Mouse (Mus musculus) ZHBTc4 (cell line): Measurements from ENCODE around the gene Dpp7.

Experiments
- DNase-seq: peaks from one replicate; pipeline ENCODE4 v3.0.0-alpha.2; 2011; ENCODE audit warnings: low read depth, low spot score

Dpp7 gene

DNA sequence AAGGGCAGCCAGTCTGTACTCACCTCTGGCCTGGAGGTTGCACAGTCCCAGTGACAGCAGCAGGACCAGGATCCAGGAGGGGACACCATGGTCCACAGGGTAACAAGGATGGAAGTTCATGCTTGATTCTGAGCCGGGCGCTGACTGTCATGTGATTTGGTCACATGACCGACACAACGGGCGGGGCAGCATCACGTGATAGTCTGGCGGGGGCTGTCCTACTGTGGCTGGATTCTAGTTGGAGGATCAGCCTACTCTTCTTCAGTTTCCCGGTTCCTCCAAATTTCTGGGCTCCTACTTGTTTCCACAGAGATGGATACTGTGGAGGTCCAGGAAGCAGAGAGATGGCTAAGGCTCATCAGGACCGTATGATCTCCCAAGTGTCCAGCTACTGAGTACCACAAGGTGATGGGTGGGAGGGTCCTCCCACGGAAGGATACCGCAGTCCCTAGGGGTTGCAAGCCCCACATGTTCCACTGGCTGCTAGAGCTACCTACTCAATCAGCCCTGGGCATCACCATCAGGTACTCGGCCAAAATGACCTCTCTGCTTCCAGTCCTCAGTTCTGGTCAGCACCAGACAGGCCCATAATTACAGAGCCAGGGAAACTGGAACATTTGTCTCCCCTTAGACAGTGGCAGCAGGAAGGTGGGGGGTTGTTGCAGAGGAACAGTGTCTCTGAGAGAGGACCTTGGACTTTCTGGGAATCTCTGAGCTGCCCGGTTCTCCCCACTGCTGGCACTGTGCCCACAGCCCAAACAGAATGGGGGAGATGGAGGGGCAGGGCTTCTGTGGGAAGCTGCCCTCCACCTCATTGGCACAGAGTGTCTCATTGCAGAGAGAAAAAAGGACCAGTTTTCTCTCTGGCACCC is at the start of gene Dpp7:
Gene Dpp7 (minus strand): TSS at position 152 of the 872 bp plus-strand sequence.
- peak; percentile 96 for DNase-seq

DNA sequence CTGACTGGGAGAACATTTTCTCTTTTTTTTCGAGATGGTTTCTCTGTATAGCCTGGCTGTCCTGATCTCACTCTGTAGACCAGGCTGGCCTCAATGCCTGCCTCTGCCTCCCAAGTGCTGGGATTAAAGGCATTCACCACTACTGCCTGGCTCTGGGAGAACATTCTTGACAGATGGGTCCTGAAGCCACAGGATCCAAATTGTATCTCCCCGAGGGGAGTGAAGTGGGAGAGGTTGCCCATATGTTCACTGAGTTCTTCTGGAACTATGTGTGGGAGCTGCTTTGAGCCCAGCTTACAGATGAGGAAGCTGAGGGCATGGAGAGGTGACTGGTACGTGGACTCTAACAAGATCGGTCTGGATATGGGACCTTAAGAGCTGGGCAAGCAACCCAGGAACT is 47.8 kb upstream of the Dpp7 start:
- DNase-seq: no peak

DNA sequence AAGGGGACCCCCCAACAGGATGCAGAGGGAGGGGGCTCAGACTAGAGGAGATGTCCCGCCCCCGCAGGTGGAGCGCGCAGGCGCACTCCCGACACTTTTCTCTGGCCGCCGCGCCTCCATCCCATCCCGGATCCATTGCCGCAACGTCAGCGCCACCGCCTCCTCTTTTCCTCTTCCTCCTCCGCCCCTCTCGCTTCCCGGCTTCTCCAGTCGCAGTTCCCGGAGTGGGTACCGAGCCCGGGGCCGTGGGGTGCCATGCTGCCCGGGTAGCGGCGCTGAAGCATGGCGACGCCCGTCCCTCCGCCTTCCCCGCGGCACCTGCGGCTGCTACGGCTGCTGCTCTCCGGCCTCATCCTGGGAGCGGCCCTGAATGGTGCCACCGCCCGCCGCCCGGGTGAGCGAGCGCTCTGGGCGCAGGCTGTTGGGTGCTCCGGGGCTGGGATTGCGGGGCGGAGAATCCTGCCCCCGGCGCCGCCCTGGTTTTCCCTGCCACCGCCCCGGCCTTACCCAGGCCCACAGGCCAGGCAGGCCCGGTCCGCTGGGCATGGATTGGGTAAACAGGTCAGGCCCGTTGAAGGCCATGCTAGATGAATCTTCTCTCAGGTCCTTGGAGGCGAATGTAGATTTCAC is 46.9 kb upstream of the Dpp7 start:
- peak; percentile 72 for DNase-seq

DNA sequence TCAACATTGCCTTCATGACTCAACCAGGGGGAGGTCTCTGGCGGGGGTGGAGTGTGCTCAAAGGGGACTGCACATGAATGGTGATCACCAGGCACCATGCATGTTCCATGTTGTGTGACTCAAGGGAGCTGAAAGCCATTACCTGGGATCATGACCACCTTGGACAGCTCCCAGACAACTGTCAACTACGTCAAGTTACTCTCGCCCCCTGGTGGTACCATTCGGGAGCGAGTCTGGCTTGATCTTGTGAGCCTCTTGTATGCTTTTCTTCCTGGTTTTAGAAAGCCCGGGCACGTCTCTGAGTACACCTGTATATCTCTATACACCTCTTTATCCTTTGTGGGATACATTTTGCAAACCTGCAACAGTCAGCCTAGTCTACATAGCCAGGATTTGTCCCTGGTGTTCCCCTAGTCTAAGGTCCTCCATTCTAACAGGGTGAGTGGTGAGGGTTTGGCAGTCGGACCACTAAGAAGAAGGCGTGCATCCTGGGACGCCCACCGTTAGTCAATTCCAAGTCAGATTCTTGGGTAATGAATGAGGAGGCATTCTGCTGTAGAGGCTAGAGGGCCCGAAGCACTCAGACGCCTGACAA is 46.3 kb upstream of the Dpp7 start:
- DNase-seq: peak; percentile 97

DNA sequence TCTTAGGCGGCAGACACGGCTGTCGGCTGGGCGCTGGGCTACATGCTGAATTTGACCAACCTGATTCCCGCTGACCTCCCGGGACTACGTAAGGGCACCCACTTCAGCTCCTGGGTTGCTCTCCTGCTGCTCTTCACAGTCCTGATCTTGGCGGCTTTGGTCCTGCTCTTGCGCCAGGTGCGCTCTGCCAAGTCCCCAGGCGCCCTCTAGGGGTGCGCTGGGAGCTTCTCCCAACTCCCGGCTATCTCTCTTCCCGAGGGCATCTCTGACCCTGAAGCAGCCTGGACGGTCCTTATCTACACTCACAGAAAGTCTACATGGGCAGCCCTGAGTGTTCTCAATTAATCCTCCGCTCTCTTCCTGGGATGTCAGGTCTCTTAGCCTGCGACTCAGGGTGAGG is 44.6 kb upstream of the Dpp7 start:
- DNase-seq: peak; percentile 84

GRCm38 (mm10) chr2:25400291-25400690 is 44.1 kb upstream of the Dpp7 start:
- DNase-seq: no peak

DNA sequence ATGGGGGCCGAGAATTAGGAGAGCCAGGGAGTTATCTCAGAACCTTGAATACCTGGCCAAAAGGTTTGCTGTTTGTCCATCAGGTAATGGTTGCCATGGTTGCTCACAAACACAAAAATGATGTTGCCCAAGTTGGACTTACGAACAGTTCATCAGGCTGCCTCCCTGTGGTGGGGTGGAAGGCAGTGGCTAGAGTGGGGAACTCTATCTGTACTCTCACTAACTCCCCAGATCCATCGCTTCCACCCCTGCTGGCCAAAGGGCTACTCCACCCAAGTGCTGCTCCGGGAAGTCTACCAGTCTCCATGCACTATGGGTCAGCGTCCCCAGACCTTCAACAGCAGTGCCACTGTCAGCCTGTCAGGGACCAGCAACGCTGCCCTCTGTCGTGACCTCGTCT is 42.9 kb upstream of the Dpp7 start, which contains the start of gene Npdc1:
Gene Npdc1 (plus strand): TSS at position 301 of the 400 bp plus-strand sequence.
- no peak for DNase-seq

GRCm38 (mm10) chr2:25398065-25398464 is 41.9 kb upstream of the Dpp7 start:
- DNase-seq: no peak

DNA sequence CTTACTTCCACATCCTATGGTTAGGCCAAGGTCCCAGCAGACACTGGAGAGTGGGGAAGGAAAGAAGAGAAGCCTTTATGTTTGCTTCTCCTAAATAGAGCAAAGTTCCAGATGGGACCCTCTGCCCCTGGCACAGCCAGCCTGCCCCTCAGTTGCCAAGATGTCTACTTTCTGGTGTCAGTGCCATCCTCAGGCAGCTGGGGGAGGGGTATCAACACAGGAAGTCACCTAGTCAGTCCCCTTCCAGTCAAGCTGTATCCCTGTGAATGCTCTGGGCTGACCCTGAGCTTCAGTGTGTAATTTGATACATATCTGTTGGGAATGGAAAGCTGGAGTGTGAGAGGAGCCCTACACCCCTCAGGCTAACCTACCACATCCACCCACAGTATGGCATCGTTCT is 40.9 kb upstream of the Dpp7 start:
- no peak for DNase-seq

GRCm38 (mm10) chr2:25396597-25396983 is 40.4 kb upstream of the Dpp7 start:
- no peak for DNase-seq

DNA sequence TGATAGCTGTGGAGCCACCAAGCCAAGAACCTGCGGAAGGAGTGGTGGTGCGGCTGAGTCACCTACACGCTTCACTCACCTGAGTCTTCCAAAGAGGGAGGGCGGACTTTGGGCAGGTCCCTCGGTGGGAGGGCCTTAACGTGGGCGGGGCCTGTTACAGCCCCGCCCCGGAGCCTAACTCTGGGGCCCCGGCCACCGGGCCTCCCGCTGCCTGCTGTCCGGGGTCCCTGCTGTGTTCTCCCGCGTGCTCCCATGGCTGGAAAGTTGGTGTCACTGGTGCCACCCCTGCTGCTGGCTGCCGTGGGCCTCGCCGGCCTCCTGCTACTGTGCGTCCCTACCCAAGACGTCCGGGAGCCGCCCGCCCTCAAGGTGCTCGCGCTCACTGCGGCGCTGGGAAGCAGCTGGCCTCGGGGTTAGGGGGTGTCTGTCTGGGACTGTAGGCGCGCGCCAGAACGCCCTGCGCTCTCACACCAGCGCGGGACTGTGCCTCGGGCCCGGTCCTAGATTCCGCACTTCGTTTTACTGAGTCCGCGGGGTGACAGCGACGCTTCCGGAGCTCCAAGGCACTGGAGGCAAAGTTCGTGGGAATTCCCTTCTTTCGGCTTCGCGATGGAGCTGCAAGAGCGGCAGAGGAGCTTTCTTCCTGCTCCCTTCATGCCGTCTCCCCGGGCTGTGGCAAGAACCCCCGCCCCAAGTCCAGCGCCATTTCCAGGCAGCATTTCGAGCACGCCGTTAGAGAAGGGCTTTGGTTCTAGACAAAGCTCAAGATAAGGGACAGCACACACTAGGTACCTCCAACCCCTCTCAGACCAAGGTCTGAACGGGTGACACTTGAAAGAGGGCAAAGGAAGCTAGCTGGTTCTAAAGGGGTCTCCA is 39.8 kb upstream of the Dpp7 start, which contains the start of gene Entpd2:
Gene Entpd2 (plus strand): TSS at position 154 of the 876 bp plus-strand sequence.
- DNase-seq: peak; percentile 66

GRCm38 (mm10) chr2:25394281-25395221 is 38.4 kb upstream of the Dpp7 start:
- no peak for DNase-seq

- DNase-seq: no peak
Measured at GRCm38 (mm10) chr2:25391266-25391665, 35.1 kb upstream of the Dpp7 start.

GRCm38 (mm10) chr2:25384492-25384891 is 28.3 kb upstream of the Dpp7 start:
- DNase-seq: no peak

GRCm38 (mm10) chr2:25376589-25376988 is 20.4 kb upstream of the Dpp7 start:
- peak; percentile 76 for DNase-seq

GRCm38 (mm10) chr2:25373431-25373830 is 17.3 kb upstream of the Dpp7 start:
- DNase-seq: no peak

DNA sequence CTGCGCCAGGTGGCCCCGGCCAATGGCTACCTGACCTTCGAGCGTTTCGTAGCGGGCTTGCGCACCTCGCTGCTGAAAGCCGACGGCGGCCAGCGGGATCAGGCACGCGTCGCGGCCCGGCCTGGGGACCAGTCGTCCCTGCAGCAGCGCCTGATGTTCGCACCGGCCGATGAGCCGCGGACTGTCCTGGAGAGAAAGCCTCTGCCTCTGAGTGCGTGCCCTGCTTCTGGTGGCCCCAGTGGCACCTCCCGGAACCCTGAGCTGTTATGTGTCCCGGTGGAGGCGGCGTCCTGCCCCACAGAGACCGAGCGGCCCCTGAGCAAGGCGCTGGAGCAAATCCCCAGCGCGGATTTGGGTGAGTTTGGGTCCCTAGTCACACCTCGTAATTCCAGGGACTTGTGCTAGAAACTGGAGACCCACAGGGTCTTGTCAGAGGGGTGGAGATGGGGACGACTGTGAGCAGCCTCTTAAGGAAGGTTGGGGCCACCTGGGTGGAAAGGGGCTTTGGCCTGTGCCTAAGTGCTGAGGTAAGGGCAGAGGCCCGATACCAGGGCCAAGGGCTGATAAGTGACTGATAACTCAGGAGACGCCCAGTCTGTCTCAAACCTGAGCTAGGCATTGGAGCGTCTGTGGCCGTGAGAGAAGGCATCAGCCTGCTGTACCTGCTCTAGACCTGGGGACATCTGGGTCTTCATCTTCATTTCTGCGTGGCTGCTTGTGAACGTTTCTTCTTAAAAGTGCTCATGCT is 16.7 kb upstream of the Dpp7 start:
- DNase-seq: no peak

DNA sequence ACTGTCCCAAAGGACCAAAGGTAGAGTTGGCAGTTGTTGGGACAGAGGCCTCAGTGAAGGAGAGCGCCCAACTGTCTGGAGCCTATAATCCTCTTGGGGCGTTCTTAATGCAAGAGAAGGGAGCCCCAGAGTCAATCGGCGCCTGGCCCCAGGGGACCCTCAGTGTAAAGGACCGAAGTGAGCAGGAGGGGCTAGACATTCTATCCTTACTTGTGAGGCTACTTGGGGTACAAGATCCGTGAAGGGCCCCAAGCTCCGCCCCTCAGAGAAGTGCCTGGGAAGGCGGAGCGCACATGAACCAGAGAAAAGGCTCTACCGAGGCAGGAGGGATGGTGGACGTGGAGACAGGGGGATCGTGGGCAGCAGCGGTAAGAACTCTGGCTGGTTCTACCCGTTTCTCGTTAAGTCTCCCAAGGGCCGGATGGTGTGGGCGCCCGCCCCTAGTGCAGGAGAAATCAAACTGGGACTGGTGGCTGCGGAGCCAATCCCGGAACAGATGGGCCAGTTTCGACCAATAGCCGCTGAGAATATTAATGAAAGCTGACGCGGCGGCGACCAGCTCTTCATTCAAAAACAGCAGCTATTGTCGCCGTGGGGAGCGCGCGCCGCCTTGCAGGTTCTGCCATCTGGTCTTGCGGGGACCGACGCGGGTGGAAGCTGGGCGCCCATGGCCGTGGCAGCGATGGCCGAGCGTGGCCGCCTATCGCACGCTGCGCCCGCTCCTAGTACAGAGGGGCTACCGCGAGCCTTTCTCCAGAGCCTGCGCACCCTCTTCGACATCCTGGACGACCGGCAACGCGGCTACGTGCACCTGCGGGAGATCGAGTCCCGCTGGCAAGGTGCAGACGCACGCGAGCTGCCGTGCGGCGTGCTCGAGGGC is 15.8 kb upstream of the Dpp7 start, which contains the start of gene Sapcd2:
Gene Sapcd2 (plus strand): TSS at position 558 of the 880 bp plus-strand sequence.
- peak; percentile 95 for DNase-seq

DNA sequence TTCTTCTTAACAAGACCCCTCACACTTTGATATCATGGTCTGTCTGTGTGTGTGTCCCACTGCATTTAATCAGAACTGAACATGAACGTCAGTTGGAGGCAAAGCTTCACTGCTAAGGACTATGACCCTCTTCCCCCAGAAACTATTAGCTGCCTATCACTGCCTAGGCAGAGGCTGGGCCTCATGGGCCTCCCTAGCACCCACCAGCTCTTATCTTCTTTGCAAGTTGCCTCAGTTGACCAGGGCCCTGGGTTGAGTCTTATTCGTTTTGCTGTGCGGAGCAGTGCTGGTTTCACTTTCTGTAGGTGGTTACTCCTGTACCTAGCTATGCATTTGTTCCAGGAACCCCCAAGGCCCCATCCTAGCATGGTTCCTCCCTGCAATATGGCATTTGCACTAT is 13.8 kb upstream of the Dpp7 start:
- no peak for DNase-seq
